Mouse (Mus musculus) kidney, embryonic 15.5 days (tissue): ENCODE measurements at regions not wholly inside any gene's neighbourhood (a gene's known extent, or its start where the extent isn't known, plus 50 kb on each side); places are given as distances from the start of the nearest gene placed in this dataset.

Experiments
- ATAC-seq: fragments of 200-750 bp; cut with Nextera tagmentation; replicated peaks from 2 replicates; pipeline ENCODE4 v1.8.0; 2017; ENCODE audit warnings: moderate TSS enrichment; ENCODE audit not compliant: low FRiP score
- H3K27ac ChIP-seq: fragments of 300-500 bp; sonication (generic); 2 replicates; pipeline ENCODE4 v1.5.1; 2015; ENCODE audit warnings: mild to moderate bottlenecking, inconsistent platforms
- H3K27me3 ChIP-seq: fragments of 300-500 bp; sonication (generic); 2 replicates; pipeline ENCODE4 v1.6.1; 2015; ENCODE audit warnings: inconsistent platforms
- H3K36me3 ChIP-seq: fragments of 300-500 bp; sonication (generic); 2 replicates; pipeline ENCODE4 v1.6.1; 2015; ENCODE audit warnings: inconsistent platforms
- H3K4me1 ChIP-seq: fragments of 300-500 bp; sonication (generic); 2 replicates; pipeline ENCODE4 v1.6.1; 2015; ENCODE audit warnings: inconsistent platforms
- H3K4me2 ChIP-seq: fragments of 300-500 bp; sonication (generic); 2 replicates; pipeline ENCODE4 v1.6.1; 2015; ENCODE audit warnings: moderate library complexity, mild to moderate bottlenecking, inconsistent platforms
- H3K4me3 ChIP-seq: fragments of 300-500 bp; sonication (generic); replicated peaks from 2 replicates; pipeline ENCODE4 v1.5.1; 2015; ENCODE audit warnings: mild to moderate bottlenecking, inconsistent platforms
- H3K9ac ChIP-seq: fragments of 300-500 bp; sonication (generic); 2 replicates; pipeline ENCODE4 v1.6.1; 2015; ENCODE audit warnings: mild to moderate bottlenecking, inconsistent platforms
- H3K9me3 ChIP-seq: fragments of 300-500 bp; sonication (generic); replicated peaks from 2 replicates; pipeline ENCODE4 v1.6.1; 2016; ENCODE audit warnings: inconsistent platforms
- WGBS: fragments of 180-500 bp; shearing (Covaris S2); methylation state at CpG from one replicate; pipeline ENCODE4 v1.1.7; 2015; ENCODE audit warnings: mixed read lengths; 5-methylcytosine and 5-hydroxymethylcytosine counted together

DNA sequence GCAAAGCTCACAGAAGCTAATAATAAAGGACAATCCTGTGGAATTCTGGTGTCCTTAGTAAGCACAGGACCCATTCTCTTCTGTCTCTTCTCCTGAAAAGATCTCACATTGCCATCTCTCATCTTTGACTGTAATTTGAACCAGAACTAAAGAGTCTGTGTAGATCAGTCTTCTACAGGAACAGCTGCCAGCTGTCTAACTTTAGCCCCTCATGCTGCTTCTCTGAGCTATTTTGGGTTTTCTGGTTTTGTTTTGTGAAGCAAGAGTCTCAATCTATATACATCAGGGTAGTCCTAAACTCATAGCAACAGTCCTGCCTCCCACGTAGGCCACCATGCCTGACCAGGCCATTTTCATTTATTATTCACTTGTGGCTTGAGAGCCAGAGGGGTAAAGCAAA lies 325.5 kb upstream of the Npvf start:
- Histone ChIP-seq H3K4me3 (no peak overlapping the region), H3K27ac (peak overlapping the region; percentile 80), H3K9ac (no peak overlapping the region), H3K9me3 (no peaks in the 10 kb centered on the region), H3K4me2 (no peak overlapping the region), H3K4me1 (peaks cover 85% of the 10 kb centered on the region), H3K27me3 (no peaks in the 10 kb centered on the region), H3K36me3 (no peaks in the 10 kb centered on the region)
- no peak for ATAC-seq
- 30% methylated on average over 1 of the region's 1 CpGs for WGBS

DNA sequence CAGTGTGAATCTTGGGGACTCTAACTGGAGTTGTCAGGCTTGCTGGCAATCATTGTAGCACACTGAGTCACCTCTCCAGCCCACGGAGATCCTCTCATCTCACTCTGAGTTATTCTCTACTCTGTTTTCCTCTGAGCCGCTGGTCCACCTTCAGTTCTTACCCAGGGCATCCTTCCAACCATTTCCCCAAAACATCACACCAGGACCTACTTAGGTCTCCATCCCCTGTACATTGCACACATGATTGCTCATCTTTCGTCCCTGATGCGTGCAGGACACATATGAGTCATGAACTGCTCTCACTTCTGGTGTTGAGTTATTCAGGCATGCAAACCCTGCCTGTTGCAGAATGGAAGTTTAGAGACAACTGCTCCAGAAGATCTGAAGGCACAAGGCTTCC lies 326.1 kb upstream of the Npvf start:
- WGBS = 45% methylated on average over 4 of the region's 4 CpGs
- Histone ChIP-seq H3K27me3 (no peaks in the 10 kb centered on the region), H3K9ac (no peak overlapping the region), H3K4me2 (no peak overlapping the region), H3K4me3 (no peak overlapping the region), H3K27ac (peak overlapping the region; percentile 80), H3K9me3 (no peaks in the 10 kb centered on the region), H3K36me3 (no peaks in the 10 kb centered on the region), H3K4me1 (peaks cover 86% of the 10 kb centered on the region)
- ATAC-seq = no peak

DNA sequence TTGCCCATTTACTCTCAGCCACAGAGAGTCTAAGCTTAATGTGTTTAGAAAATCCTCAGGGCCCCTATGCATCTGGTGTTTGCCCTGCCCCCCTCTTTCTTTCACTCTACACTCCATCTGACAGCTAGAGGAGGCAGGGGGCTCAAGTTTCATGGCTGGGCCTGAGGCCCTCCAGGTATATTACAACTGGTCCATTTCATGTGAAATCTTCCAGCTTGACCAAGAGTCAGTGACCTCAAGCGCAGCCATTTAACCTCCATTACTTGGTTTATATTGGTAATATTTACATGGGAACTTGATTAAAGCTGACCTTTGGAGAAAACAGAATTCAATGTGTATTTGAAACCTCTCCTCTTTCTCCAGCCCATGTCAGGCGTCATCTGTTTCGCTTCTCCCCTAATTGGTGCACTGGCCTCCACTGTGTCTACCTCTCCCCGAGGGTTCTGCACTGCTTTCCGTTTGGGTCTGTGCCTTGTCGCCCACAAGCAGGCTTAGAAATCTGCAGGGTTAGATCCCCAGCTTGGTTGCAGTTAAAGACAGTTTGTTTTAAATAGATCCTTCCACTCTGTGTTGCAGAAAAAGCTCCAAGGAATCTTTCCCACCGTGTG lies 327.6 kb upstream of the Npvf start:
- Histone ChIP-seq H3K4me3 (no peak overlapping the region), H3K9me3 (no peaks in the 10 kb centered on the region), H3K27me3 (peaks cover 4% of the 10 kb centered on the region; the same call in 1 of the 2 replicates), H3K36me3 (no peaks in the 10 kb centered on the region), H3K27ac (peak overlapping the region; percentile 80), H3K4me2 (no peak overlapping the region), H3K9ac (no peak overlapping the region), H3K4me1 (peaks cover 96% of the 10 kb centered on the region)
- WGBS = 20% methylated on average over 7 of the region's 7 CpGs
- ATAC-seq = peak; percentile 69

DNA sequence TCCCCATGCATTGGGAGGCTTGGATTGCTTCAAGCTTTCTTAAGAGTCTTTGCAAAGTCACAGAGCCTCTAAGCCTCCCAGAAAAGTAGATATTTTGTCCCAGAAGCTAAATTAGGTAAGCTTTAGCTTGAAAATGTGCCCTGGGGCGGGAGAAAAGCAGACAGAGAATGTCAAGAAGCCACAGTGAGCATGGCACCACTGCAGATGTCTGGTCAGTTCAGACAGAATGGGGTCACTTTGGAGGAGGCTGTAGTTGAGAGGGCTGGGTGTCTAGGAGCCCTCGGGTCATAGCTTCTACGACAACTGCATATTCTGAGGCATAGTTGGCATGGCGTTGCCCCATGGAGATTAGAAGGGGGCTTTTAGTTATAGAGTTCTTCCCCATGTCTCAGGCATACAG lies 328.6 kb upstream of the Npvf start:
- no peak overlapping the region for H3K4me2 ChIP-seq

DNA sequence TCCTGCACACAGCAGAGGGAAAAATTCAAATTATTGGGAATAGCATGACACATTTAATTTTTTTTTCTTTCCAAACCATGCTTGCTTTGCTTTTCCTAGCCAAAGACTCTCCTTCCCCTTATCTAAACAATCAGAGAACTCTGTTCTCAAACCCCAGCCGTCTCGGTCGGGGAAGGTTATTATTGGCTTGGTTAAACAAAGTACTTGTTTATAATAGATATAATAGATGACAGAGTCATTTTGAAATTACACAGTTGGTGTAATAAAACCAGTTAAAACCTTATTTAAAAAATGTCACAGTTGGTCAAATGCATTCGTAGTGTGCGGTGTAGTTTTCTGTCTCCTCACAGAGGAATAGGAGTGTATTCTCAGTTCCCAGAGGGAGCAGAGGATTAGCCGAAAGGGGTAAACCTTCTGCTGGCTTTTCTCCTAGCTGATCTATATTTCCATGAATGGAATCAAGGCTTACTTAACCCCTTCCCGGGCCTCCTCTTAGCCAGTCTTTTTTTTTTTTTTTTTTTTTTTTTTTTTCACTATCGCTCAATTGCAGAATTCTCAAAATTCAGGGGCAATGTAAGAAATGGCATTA lies 329.4 kb upstream of the Npvf start:
- peaks cover 80% of the 10 kb centered on the region for H3K4me1 ChIP-seq
- H3K4me3 ChIP-seq = no peak overlapping the region
- no peak overlapping the region for H3K9ac ChIP-seq
- H3K36me3 ChIP-seq = no peaks in the 10 kb centered on the region
- ATAC-seq = no peak
- peaks cover 4% of the 10 kb centered on the region; the same call in 1 of the 2 replicates for H3K27me3 ChIP-seq
- peak overlapping the region; percentile 80 for H3K27ac ChIP-seq
- H3K9me3 ChIP-seq = no peaks in the 10 kb centered on the region
- WGBS = 22% methylated on average over 8 of the region's 8 CpGs
- no peak overlapping the region for H3K4me2 ChIP-seq

More for the DNA sequence above, 328.6 kb upstream of the Npvf start:
- H3K9ac ChIP-seq = no peak overlapping the region
- H3K9me3 ChIP-seq = no peaks in the 10 kb centered on the region
- no peak for ATAC-seq
- H3K27ac ChIP-seq = peak overlapping the region; percentile 80
- 40% methylated on average over 4 of the region's 4 CpGs for WGBS
- no peak overlapping the region for H3K4me3 ChIP-seq
- H3K36me3 ChIP-seq = no peaks in the 10 kb centered on the region
- peaks cover 4% of the 10 kb centered on the region; the same call in 1 of the 2 replicates for H3K27me3 ChIP-seq
- H3K4me1 ChIP-seq = peaks cover 88% of the 10 kb centered on the region

DNA sequence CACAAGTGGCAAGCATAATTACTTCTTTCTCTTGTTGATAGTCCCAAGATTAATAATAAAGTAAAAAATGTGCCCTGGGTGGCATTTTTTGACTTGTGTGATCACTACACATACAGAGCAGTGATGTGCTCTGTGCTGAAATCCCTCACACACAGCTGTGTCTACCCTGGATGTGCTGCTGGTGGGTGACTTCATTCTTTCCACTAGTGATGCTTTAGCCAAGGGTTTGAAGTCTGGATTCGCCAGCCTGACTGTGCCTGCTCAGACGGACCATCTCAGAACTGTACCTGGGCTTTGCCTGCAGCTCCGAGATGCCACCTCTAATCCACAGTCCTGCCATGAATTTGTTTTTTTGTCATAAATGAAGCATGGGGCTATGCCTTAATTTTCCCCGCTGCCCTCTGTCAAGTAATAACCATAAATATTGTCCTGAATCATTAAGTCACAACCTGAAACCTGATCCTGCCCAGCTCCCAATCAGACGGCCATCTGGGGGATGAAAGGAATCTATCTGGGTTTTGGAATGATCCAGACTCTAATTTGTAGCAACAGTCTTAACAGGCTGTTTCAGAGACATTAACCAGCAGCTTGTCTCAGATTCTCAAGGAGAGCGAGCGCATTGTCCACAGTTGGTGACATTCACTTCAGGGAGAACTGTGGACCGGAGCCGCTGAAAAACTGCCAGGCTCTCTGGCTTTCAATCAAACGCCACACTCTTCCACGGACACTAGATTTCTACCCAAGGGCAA lies 330.1 kb upstream of the Npvf start:
- ATAC-seq = no peak
- Histone ChIP-seq H3K36me3 (no peaks in the 10 kb centered on the region), H3K27ac (peak overlapping the region; percentile 80), H3K9me3 (no peaks in the 10 kb centered on the region), H3K27me3 (peaks cover 4% of the 10 kb centered on the region; the same call in 1 of the 2 replicates), H3K4me3 (no peak overlapping the region), H3K9ac (no peak overlapping the region), H3K4me2 (peak overlapping the region; percentile 34), H3K4me1 (peaks cover 74% of the 10 kb centered on the region)
- WGBS = 10% methylated on average over 11 of the region's 11 CpGs

DNA sequence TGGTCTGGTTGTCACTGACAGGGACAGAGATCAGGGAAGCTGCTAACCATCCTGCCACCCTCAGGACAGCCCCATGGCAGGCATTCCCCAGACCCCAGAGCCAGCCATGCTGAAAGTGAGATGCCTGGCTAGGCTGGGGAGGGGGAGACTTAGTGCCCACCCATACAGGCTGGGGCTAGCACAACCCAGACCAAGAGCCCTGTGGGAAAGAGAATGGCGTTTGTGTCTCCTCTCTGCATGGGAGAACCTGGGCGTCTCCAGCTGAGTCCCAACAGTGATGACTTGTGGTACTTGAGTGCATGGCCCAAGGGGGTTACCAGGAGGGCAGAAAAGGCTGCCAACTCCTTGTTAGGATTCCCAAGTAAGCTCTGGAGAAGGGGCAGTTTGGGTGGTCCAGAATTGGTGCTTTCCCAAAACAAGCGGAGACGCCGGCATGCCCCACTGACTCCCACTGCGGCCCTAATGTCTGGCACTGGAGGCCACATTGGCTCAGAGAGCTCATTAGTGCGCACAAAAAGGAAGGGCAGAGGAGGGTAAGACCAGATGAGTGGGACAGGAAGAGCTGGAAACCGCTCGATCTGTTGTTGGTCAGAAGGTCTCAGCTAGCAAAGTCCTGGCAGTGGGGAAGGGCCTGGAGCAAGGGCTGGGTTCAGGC lies 332.2 kb upstream of the Npvf start:
- WGBS = 61% methylated on average over 9 of the region's 9 CpGs
- H3K9ac ChIP-seq = no peak overlapping the region
- H3K4me1 ChIP-seq = peaks cover 53% of the 10 kb centered on the region
- no peak overlapping the region for H3K4me3 ChIP-seq
- no peaks in the 10 kb centered on the region for H3K9me3 ChIP-seq
- H3K4me2 ChIP-seq = no peak overlapping the region
- H3K36me3 ChIP-seq = no peaks in the 10 kb centered on the region
- peaks cover 4% of the 10 kb centered on the region; the same call in 1 of the 2 replicates for H3K27me3 ChIP-seq
- peak overlapping the region; percentile 76 for H3K27ac ChIP-seq
- ATAC-seq = no peak

DNA sequence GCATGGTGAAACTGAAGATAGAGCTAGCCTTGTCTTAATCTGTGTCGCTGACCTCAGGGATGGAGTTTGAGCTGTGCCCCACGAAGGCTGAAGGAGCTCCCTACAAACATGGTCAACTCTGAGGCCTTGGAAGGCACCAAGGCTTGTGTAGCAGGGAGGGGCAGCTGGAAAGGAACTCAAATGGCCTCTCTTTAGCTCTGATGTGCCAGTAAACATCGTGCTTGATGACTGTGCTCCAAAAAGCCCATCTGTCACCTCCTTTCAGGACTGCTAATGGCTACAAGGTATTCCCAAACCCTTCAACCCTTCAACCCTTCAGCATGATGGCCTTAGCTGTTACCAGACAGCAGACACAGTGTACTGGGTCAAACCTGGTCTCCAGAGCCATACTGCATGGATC lies 334.3 kb upstream of the Npvf start:
- Histone ChIP-seq H3K36me3 (no peaks in the 10 kb centered on the region), H3K27me3 (peaks cover 4% of the 10 kb centered on the region; the same call in 1 of the 2 replicates), H3K4me3 (no peak overlapping the region), H3K27ac (no peak overlapping the region), H3K9me3 (no peaks in the 10 kb centered on the region), H3K4me2 (no peak overlapping the region), H3K4me1 (peaks cover 33% of the 10 kb centered on the region), H3K9ac (no peak overlapping the region)
- WGBS = 72% methylated on average over 3 of the region's 3 CpGs
- no peak for ATAC-seq

DNA sequence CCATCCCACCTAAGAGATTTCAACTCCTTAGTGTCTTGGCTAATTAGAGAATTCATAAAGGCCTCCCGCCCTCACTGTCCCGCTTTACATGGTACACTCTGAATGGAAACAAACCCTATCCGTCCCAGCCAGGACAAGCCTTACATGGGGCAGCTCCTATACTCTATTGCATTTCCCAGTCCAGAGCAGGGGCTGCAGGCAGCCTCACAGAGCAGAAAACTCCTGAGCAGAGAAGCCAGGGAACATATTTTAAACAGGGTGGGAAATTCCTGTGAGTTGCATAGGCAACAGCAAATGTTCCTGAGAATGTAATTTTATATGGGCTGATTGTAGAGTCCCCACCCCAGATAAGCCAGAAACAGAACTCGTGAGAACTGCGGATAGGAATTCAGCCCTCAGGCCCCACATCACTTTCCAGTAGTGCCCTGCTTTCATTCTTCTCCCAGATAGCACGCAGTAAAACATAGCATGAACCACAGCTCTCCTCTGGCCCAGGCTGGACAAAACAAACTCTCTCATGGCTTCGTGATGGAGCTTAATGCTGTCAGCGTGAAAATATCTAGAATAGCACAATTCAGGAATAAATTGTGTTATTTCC lies 337.4 kb upstream of the Npvf start:
- H3K27ac ChIP-seq = no peak overlapping the region
- H3K4me1 ChIP-seq = peaks cover 7% of the 10 kb centered on the region
- WGBS = 75% methylated on average over 8 of the region's 8 CpGs
- no peak overlapping the region for H3K9ac ChIP-seq
- H3K27me3 ChIP-seq = no peaks in the 10 kb centered on the region
- no peaks in the 10 kb centered on the region for H3K9me3 ChIP-seq
- no peaks in the 10 kb centered on the region for H3K36me3 ChIP-seq
- no peak overlapping the region for H3K4me3 ChIP-seq
- ATAC-seq = no peak
- no peak overlapping the region for H3K4me2 ChIP-seq

DNA sequence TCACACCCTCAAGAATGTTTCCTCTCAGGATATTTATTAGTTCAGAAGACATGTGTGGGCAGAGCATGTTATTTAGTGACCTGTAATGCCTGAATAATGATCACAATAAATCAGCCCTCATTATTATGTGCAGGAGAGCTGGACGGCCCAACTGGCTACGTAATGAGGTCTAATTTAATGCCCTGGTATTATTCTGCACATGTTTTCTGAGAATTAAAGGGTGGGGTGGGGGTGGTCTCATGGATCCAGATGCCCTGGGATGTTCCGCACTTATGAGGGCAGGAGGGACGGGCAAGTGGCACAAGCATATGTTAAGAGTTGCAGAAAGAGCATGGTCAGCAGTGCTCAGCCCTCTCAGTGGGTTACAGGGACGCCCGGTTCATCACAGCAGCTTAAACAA lies 339.7 kb upstream of the Npvf start:
- Histone ChIP-seq H3K9ac (no peak overlapping the region), H3K4me1 (peaks cover 3% of the 10 kb centered on the region; the same call in 1 of the 2 replicates), H3K4me3 (no peak overlapping the region), H3K4me2 (no peak overlapping the region), H3K9me3 (no peaks in the 10 kb centered on the region), H3K27ac (no peak overlapping the region), H3K36me3 (no peaks in the 10 kb centered on the region), H3K27me3 (no peaks in the 10 kb centered on the region)
- WGBS = 46% methylated on average over 6 of the region's 6 CpGs
- no peak for ATAC-seq

DNA sequence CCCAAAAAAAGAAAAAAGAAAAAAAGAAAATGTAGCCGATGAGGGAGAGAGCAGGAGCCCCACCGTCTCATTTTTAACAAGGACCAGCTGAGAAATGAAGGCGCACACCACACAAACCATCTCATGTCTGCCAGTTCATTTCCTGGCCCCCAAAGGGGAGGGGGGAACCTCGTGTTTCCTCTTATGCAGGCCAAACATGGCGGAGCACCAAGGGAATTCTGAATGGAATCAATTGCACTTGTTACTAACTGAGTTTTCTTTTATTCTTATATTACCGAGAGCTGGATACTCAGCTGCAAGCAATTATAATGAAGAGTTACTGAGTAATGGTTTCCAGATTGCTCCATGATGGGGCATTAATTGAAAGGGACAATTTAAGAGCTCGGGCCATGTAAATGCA lies 348.5 kb upstream of the Npvf start:
- WGBS = 61% methylated on average over 7 of the region's 7 CpGs
- no peaks in the 10 kb centered on the region for H3K36me3 ChIP-seq
- no peak overlapping the region for H3K9ac ChIP-seq
- H3K27ac ChIP-seq = no peak overlapping the region
- H3K4me3 ChIP-seq = no peak overlapping the region
- no peaks in the 10 kb centered on the region for H3K27me3 ChIP-seq
- H3K9me3 ChIP-seq = no peaks in the 10 kb centered on the region
- peaks cover 16% of the 10 kb centered on the region for H3K4me1 ChIP-seq
- H3K4me2 ChIP-seq = no peak overlapping the region
- ATAC-seq = no peak
